Mouse (Mus musculus): Measurements from ENCODE around the gene 9230102O04Rik. TPM values are rescaled to one million over a fixed set of nuclear protein-coding genes. Genes with fewer than 3 reads are reported as not detected.

Gene 9230102O04Rik
- polyA plus RNA-seq, 1 experiment from 2014 or later: not detected

DNA sequence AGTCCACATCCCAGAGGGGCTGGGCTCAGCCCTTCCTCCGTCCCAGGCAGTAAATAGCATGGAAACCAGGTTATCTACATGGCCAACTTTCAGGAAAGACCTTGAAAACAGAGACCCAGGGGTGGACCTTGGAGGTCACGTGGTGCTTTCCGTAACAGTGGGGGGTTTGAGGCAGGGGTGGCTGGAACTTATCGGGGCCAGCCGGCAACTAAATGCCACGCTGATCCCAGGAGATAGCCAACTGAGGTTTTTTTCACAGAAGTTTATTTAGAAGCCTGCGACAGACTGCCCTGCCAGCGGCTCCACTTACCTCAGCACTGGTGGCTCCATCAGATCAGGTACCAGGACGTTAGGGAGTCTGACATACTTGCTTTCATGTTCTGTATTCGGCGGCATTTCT, 16.7 kb upstream of the 9230102O04Rik start:
- DNase-seq: no peak
- H3K4me3 ChIP-seq (ENCODE audit: low read depth, low read length): 0 out of 2 replicates have a peak overlapping the region, but pooled peaks have one; percentile 4
- 3% methylated on average over 11 of the region's 11 CpGs for WGBS
- no peak overlapping the region for H3K27ac ChIP-seq (ENCODE audit: low read depth)
- ATAC-seq (ENCODE audit: insufficient read depth): no peak
- H3K4me1 ChIP-seq (ENCODE audit: insufficient read depth): 0 out of 2 replicates have a peak, but pooled peaks cover 3% of the 10 kb centered on the region
- no peaks in the 10 kb centered on the region for H3K27me3 ChIP-seq (ENCODE audit: insufficient read depth, low read length)
- peak overlapping the region; percentile 53 for H3K4me2 ChIP-seq
- H3K9ac ChIP-seq: no peak overlapping the region
- TF ChIP-seq CTCF (IDR thresholded peaks at IDR 0.05; ENCODE audit: low read depth): no peak
- H3K9me3 ChIP-seq (ENCODE audit: low read depth, low read length): no peaks in the 10 kb centered on the region
- H3K36me3 ChIP-seq (ENCODE audit: insufficient read depth): no peaks in the 10 kb centered on the region

DNA sequence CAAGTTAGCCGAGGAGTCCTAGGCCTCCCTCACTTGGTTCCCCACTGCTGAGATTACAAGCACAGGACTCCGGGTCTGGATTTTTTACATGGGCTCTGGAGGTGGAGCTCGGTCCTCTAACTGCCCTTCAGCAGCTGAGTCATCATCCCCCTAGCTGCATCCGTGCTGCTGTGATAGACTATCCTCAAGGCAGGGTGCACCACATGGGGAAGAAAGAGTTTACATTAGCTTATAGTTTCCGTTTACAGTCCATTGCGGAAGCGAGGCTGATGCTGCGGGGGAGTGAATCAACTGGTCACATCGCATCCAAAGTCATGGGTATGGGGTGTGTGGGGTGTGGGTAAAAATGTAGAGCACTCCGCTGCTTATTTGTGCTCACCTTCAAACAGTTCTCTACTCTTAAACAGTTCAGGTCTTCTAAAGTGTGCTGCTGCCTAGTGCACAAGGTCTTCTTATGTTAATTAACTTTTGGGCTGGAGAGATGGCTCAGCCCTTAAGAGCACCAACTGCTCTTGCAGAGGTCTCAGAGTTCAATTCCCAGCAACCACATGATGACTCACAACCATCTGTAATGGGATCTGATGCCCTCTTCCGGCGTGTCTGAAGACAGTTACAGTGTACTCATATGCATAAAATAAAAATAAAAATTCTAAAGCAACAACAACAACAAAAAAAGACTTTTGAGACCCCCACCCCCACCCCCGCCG, 14.7 kb upstream of the 9230102O04Rik start:
- H3K4me1 ChIP-seq (ENCODE audit: insufficient read depth): 0 out of 2 replicates have a peak, but pooled peaks cover 3% of the 10 kb centered on the region
- H3K4me2 ChIP-seq: no peak overlapping the region
- H3K9ac ChIP-seq: no peak overlapping the region
- H3K9me3 ChIP-seq (ENCODE audit: low read depth, low read length): no peaks in the 10 kb centered on the region
- no peak overlapping the region for H3K27ac ChIP-seq (ENCODE audit: low read depth)
- ATAC-seq (ENCODE audit: insufficient read depth): peak; percentile 5; the same call in 1 of the 2 replicates
- H3K4me3 ChIP-seq (ENCODE audit: low read depth, low read length): no peak overlapping the region
- DNase-seq: no peak
- 45% methylated on average over 14 of the region's 14 CpGs for WGBS
- peaks cover 5% of the 10 kb centered on the region; the same call in 1 of the 2 replicates for H3K27me3 ChIP-seq (ENCODE audit: insufficient read depth, low read length)
- H3K36me3 ChIP-seq (ENCODE audit: insufficient read depth): no peaks in the 10 kb centered on the region
- no peak for TF ChIP-seq CTCF (IDR thresholded peaks at IDR 0.05; ENCODE audit: low read depth)

DNA sequence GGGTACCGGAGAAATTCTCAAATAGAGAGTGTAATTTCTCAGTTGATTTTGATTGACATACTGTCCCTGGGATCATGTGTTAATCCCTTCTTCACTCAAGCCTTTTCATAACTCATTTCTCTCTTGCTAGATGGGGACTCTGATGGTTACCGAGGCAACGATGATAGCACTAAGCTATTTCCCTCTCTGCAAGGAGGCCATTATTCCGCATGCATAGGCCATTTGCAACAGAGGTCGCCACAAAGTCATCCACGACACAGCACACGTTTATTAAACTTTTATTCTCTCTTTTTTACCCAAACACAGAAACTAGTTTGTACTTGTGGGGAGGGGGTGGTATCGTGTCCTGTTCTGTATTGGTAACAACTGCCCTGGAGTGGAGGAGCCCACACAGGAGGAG, 8.5 kb upstream of the 9230102O04Rik start:
- Histone ChIP-seq H3K4me1 (ENCODE audit: insufficient read depth) (no peaks in the 10 kb centered on the region), H3K9me3 (ENCODE audit: low read depth, low read length) (no peaks in the 10 kb centered on the region), H3K27me3 (ENCODE audit: insufficient read depth, low read length) (peaks cover 64% of the 10 kb centered on the region), H3K27ac (ENCODE audit: low read depth) (no peak overlapping the region), H3K36me3 (ENCODE audit: insufficient read depth) (no peaks in the 10 kb centered on the region), H3K4me2 (no peak overlapping the region), H3K4me3 (ENCODE audit: low read depth, low read length) (no peak overlapping the region), H3K9ac (no peak overlapping the region)
- DNase-seq: no peak
- TF ChIP-seq CTCF (IDR thresholded peaks at IDR 0.05; ENCODE audit: low read depth): no peak
- WGBS: 12% methylated on average over 8 of the region's 8 CpGs
- ATAC-seq (ENCODE audit: insufficient read depth): no peak

GRCm38 (mm10) chr2:9896097-9896770, 6.9 kb upstream of the 9230102O04Rik start:
- 0 out of 2 replicates have a peak, but pooled peaks have one; percentile 45 for ATAC-seq (ENCODE audit: insufficient read depth)
- TF ChIP-seq CTCF (IDR thresholded peaks at IDR 0.05; ENCODE audit: low read depth): no peak
- under 1% methylated on average over 22 of the region's 22 CpGs for WGBS

GRCm38 (mm10) chr2:9894836-9895593, 5.7 kb upstream of the 9230102O04Rik start:
- ATAC-seq (ENCODE audit: insufficient read depth) (no peak), DNase-seq (no peak)
- Histone ChIP-seq H3K9ac (no peak overlapping the region), H3K4me1 (ENCODE audit: insufficient read depth) (no peaks in the 10 kb centered on the region), H3K36me3 (ENCODE audit: insufficient read depth) (no peaks in the 10 kb centered on the region), H3K4me2 (no peak overlapping the region), H3K4me3 (ENCODE audit: low read depth, low read length) (no peak overlapping the region), H3K27ac (ENCODE audit: low read depth) (no peak overlapping the region), H3K9me3 (ENCODE audit: low read depth, low read length) (no peaks in the 10 kb centered on the region), H3K27me3 (ENCODE audit: insufficient read depth, low read length) (peaks cover 90% of the 10 kb centered on the region)
- WGBS: 1% methylated on average over 19 of the region's 19 CpGs
- TF ChIP-seq CTCF (IDR thresholded peaks at IDR 0.05; ENCODE audit: low read depth): no peak

More at GRCm38 (mm10) chr2:9896097-9896770, 6.9 kb upstream of the 9230102O04Rik start:
- H3K36me3 ChIP-seq (ENCODE audit: insufficient read depth): no peaks in the 10 kb centered on the region
- H3K4me2 ChIP-seq: peak overlapping the region; percentile 35; the same call in 1 of the 2 replicates
- H3K27ac ChIP-seq (ENCODE audit: low read depth): no peak overlapping the region
- H3K9ac ChIP-seq: no peak overlapping the region
- H3K4me1 ChIP-seq (ENCODE audit: insufficient read depth): no peaks in the 10 kb centered on the region
- no peak for DNase-seq
- H3K9me3 ChIP-seq (ENCODE audit: low read depth, low read length): no peaks in the 10 kb centered on the region
- H3K27me3 ChIP-seq (ENCODE audit: insufficient read depth, low read length): peaks cover 78% of the 10 kb centered on the region
- no peak overlapping the region for H3K4me3 ChIP-seq (ENCODE audit: low read depth, low read length)

- Histone ChIP-seq H3K27ac (ENCODE audit: low read depth) (no peak overlapping the region), H3K4me3 (ENCODE audit: low read depth, low read length) (no peak overlapping the region), H3K36me3 (ENCODE audit: insufficient read depth) (no peaks in the 10 kb centered on the region), H3K27me3 (ENCODE audit: insufficient read depth, low read length) (peaks cover 93% of the 10 kb centered on the region), H3K4me1 (ENCODE audit: insufficient read depth) (no peaks in the 10 kb centered on the region), H3K4me2 (no peak overlapping the region), H3K9me3 (ENCODE audit: low read depth, low read length) (no peaks in the 10 kb centered on the region), H3K9ac (no peak overlapping the region)
- WGBS: 3% methylated on average over 6 of the region's 6 CpGs
- DNase-seq: no peak
- no peak for TF ChIP-seq CTCF (IDR thresholded peaks at IDR 0.05; ENCODE audit: low read depth)
- ATAC-seq (ENCODE audit: insufficient read depth): no peak
Measured at GRCm38 (mm10) chr2:9893272-9893953, 4.1 kb upstream of the 9230102O04Rik start.

All from lung, embryonic 14.5 days (tissue).